Mouse (Mus musculus): Measurements from ENCODE around the gene Chmp2b. TPM values are rescaled to one million over a fixed set of nuclear protein-coding genes. Genes with fewer than 3 reads are reported as not detected.

Gene Chmp2b
- polyA plus RNA-seq (2015; fragmentation: Nextera tagmentation; extraction: Ambion mirVana): 26.6 and 26.7 TPM in 2 replicates

DNA sequence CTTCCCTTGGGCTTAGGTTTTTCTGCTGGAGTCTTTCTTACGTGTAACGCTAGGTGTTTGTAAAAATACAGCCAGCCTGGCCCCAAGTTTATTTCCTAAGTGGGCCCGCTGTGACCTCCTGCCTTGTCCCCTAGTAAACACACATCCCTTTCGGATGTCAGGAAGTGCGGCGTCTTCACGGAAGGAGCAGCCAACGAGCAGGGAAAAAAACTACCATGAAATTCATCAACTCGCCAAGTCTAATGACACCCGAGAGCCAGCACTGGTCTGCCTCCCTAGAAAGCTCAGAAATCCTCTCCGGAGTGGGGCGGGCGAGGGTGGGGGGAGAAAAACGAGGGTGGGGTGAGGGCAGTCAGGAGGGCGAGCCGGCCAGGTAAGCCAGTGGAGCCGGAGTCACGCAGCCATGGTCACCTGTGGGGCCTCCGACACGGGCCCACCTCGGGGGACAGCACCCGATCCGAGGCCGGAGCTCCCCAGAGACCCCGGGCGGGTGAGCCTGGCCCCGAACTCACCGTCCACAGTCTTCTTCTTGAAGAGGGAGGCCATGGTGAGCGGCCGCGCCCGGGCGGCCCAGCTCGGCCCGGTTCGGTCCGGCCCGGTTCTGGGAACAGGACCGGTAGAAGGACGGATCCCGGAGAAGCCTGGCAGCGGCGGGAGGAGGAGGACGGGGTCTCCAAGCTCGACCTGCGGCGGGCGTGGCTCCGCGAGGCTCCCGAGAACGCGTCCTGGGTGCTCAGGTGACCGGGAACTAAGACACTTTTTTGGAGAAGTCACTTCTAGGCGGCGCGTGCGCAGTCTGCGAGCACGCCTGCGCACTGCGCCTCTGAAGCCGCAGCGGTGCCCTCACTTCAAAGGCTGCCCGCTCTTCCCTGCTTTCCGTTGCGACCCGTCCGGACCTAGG lies at the start of gene Chmp2b:
TSS of gene Chmp2b (minus strand) at position 764 of the 901 bp plus-strand sequence.
- TF ChIP-seq CTCF (IDR thresholded peaks at IDR 0.05; ENCODE audit: low read depth) (no peak), EP300 (IDR thresholded peaks at IDR 0.05; ENCODE audit: low read depth) (no peak)
- ATAC-seq: peak; percentile 95
- H3K4me3 ChIP-seq (ENCODE audit: low read depth, low read length): peak within 1 kb of the TSS; percentile 90
- peak within 1 kb of the TSS; percentile 75 for H3K27ac ChIP-seq (ENCODE audit: low read depth)
- DNase-seq: peak; percentile 83
- H3K4me1 ChIP-seq (ENCODE audit: insufficient read depth): peaks cover 13% of the 10 kb centered on the region
- no peaks in the 10 kb centered on the region for H3K27me3 ChIP-seq (ENCODE audit: insufficient read depth, low read length)
- H3K36me3 ChIP-seq (replicated peaks; ENCODE audit: insufficient read depth, low read length): no peaks in the 10 kb centered on the region
- H3K4me2 ChIP-seq (ENCODE audit: low read depth, low read length): peak within 1 kb of the TSS; percentile 89
- H3K9me3 ChIP-seq (ENCODE audit: low read length): no peaks in the 10 kb centered on the region
- peak within 1 kb of the TSS; percentile 93 for H3K9ac ChIP-seq (replicated peaks)
- WGBS (ENCODE audit: insufficient replicate concordance): under 1% methylated on average over 62 of the region's 69 CpGs

DNA sequence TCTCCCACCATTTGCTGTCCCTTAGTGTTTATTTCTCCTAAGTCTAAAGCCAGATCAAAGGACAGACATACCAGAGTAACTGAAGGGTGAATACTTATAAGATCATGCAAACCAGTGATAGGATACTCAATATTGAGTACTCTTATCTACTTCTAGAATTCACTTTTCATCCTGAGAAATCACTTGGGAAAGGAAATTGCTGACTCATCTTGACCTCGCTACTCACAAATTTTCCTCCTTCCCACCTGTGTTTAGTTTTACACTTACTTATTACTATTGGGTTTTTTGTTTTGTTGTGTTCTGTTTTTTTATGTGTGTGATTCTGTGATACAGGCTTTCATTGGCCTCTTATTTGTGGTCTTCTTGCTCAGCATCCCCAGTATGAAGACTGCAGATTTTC lies 49.2 kb upstream of the Chmp2b start:
- no peaks in the 10 kb centered on the region for H3K4me1 ChIP-seq (ENCODE audit: insufficient read depth)
- ATAC-seq (no peak), DNase-seq (no peak)
- no peak overlapping the region for H3K9ac ChIP-seq (replicated peaks)
- H3K36me3 ChIP-seq (replicated peaks; ENCODE audit: insufficient read depth, low read length): no peaks in the 10 kb centered on the region
- no peak overlapping the region for H3K4me2 ChIP-seq (ENCODE audit: low read depth, low read length)
- H3K9me3 ChIP-seq (ENCODE audit: low read length): no peaks in the 10 kb centered on the region
- TF ChIP-seq EP300 (IDR thresholded peaks at IDR 0.05; ENCODE audit: low read depth) (no peak), CTCF (IDR thresholded peaks at IDR 0.05; ENCODE audit: low read depth) (no peak)
- H3K27ac ChIP-seq (ENCODE audit: low read depth): no peak overlapping the region
- no peaks in the 10 kb centered on the region for H3K27me3 ChIP-seq (ENCODE audit: insufficient read depth, low read length)
- no peak overlapping the region for H3K4me3 ChIP-seq (ENCODE audit: low read depth, low read length)
- 73% methylated on average over 1 of the region's 1 CpGs for WGBS (ENCODE audit: insufficient replicate concordance)

DNA sequence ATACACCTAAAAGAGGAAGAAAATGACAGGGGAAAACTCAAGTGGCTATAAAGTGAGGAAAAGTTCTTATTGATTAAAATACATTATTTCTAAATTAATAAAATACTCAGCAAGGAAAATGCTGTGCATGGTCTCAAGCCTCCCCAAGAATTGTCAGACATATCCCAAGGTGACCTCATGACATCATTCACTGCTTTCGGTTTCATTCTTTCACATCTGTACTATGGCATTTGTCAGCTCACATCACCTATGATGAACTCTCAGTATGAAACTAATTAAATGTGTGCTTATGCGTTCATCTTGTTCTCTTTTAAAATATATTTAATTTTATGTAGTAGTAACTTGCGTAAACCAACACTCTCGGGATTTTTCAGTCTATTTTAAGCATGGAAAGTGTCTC lies 38.3 kb upstream of the Chmp2b start:
- no peaks in the 10 kb centered on the region for H3K9me3 ChIP-seq (ENCODE audit: low read length)
- H3K27me3 ChIP-seq (ENCODE audit: insufficient read depth, low read length): no peaks in the 10 kb centered on the region
- no peak overlapping the region for H3K4me3 ChIP-seq (ENCODE audit: low read depth, low read length)
- 77% methylated on average over 4 of the region's 4 CpGs for WGBS (ENCODE audit: insufficient replicate concordance)
- no peaks in the 10 kb centered on the region for H3K4me1 ChIP-seq (ENCODE audit: insufficient read depth)
- ATAC-seq (no peak), DNase-seq (no peak)
- no peaks in the 10 kb centered on the region for H3K36me3 ChIP-seq (replicated peaks; ENCODE audit: insufficient read depth, low read length)
- no peak overlapping the region for H3K9ac ChIP-seq (replicated peaks)
- TF ChIP-seq EP300 (IDR thresholded peaks at IDR 0.05; ENCODE audit: low read depth) (no peak), CTCF (IDR thresholded peaks at IDR 0.05; ENCODE audit: low read depth) (no peak)
- H3K4me2 ChIP-seq (ENCODE audit: low read depth, low read length): no peak overlapping the region
- H3K27ac ChIP-seq (ENCODE audit: low read depth): no peak overlapping the region

DNA sequence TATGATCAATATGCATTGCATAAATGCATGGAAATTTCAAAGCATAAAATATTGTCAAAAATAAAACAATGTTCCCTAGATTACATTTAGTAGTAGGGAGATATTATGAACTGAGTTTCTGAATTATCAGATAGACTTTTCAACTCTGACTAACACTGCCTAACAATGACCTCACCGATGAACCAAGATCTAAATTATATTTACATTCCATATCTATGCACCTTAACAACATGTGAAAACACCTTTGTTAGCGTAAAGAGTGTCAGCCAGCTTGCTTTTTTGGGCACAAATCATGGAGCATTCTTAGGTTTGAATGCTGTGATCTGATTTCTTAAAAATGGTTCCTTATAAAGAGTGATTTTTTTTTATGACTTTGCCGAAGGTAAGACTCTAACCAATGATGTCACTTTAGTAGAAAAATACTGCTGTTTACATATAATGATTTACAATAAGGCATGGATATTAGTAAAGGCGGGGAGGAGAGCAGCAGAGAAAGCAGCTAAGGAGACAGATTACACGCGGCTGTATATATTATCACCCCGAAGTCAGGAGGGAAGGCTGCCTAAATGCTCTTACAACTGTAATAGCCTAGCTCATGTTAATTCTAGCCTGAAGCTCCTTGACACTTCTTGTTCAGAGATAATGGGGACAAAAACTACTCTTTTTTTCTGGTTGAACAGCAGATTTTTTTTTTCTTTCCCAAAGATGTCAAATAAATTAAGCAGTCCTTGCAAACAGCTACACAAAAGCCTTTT lies 23.8 kb upstream of the Chmp2b start:
- no peak for ATAC-seq
- no peak overlapping the region for H3K9ac ChIP-seq (replicated peaks)
- WGBS (ENCODE audit: insufficient replicate concordance): 73% methylated on average over 7 of the region's 7 CpGs

DNA sequence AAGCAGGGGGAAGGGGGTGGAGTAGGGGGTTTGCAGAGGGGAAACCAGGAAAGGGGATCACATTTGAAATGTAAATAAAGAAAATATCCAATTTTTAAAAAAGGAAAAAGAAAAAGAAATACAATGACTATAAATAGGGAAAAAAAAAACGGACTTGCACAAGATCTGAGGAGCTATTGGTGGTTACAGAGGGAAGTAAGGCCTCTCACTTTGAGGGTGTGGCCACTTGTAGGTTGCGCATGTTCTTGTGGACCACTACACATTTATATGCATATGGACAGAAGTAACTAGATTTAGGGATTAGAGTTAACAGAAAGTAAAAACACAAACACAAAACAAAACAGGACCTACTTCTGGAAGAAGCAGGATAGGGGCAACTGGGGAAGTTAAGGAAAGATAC lies 23.2 kb upstream of the Chmp2b start:
- WGBS (ENCODE audit: insufficient replicate concordance): 70% methylated on average over 2 of the region's 2 CpGs
- no peak for ATAC-seq

More for the DNA sequence above, 23.8 kb upstream of the Chmp2b start:
- Histone ChIP-seq H3K36me3 (replicated peaks; ENCODE audit: insufficient read depth, low read length) (no peaks in the 10 kb centered on the region), H3K4me1 (ENCODE audit: insufficient read depth) (no peaks in the 10 kb centered on the region), H3K4me3 (ENCODE audit: low read depth, low read length) (no peak overlapping the region), H3K27me3 (ENCODE audit: insufficient read depth, low read length) (no peaks in the 10 kb centered on the region), H3K27ac (ENCODE audit: low read depth) (no peak overlapping the region), H3K4me2 (ENCODE audit: low read depth, low read length) (no peak overlapping the region), H3K9me3 (ENCODE audit: low read length) (no peaks in the 10 kb centered on the region)
- DNase-seq: no peak
- TF ChIP-seq EP300 (IDR thresholded peaks at IDR 0.05; ENCODE audit: low read depth) (no peak), CTCF (IDR thresholded peaks at IDR 0.05; ENCODE audit: low read depth) (no peak)

More for the DNA sequence above, 23.2 kb upstream of the Chmp2b start:
- H3K4me1 ChIP-seq (ENCODE audit: insufficient read depth): no peaks in the 10 kb centered on the region
- DNase-seq: no peak
- no peak overlapping the region for H3K4me2 ChIP-seq (ENCODE audit: low read depth, low read length)
- no peak overlapping the region for H3K27ac ChIP-seq (ENCODE audit: low read depth)
- no peak for TF ChIP-seq CTCF (IDR thresholded peaks at IDR 0.05; ENCODE audit: low read depth)
- no peak for TF ChIP-seq EP300 (IDR thresholded peaks at IDR 0.05; ENCODE audit: low read depth)
- no peaks in the 10 kb centered on the region for H3K36me3 ChIP-seq (replicated peaks; ENCODE audit: insufficient read depth, low read length)
- H3K9ac ChIP-seq (replicated peaks): no peak overlapping the region
- no peaks in the 10 kb centered on the region for H3K9me3 ChIP-seq (ENCODE audit: low read length)
- no peaks in the 10 kb centered on the region for H3K27me3 ChIP-seq (ENCODE audit: insufficient read depth, low read length)
- H3K4me3 ChIP-seq (ENCODE audit: low read depth, low read length): no peak overlapping the region
